Mouse (Mus musculus): ENCODE data around the gene F3.

GRCm38 (mm10) chr3:121713816-121714215 lies 9.5 kb upstream of the F3 start:
- TF ChIP-seq POLR2A (IDR thresholded peaks at IDR 0.05; ENCODE audit: control insufficient read depth, low read depth, low read length) (no peak), CTCF (IDR thresholded peaks at IDR 0.05; ENCODE audit: control insufficient read depth, insufficient read depth, insufficient replicate concordance, low read depth, low read length) (no peak)

All from testis, adult 2 months (tissue).